Mouse (Mus musculus) limb, embryonic 14.5 days (tissue): ENCODE measurements around the gene Azi2. TPM values are rescaled to one million over a fixed set of nuclear protein-coding genes. Genes with fewer than 3 reads are reported as not detected.

ENCODE experiments used
- ATAC-seq: fragments of 200-750 bp; cut with Nextera tagmentation; 2 replicates; pipeline ENCODE4 v1.8.0; 2017; ENCODE audit warnings: low read depth, moderate number of reproducible peaks, moderate TSS enrichment; ENCODE audit not compliant: low FRiP score
- DNase-seq: peaks from one replicate; pipeline ENCODE4 v3.0.0-alpha.2; 2015; ENCODE audit warnings: low spot score
- H3K27ac ChIP-seq: fragments of 300-500 bp; sonication (generic); replicated peaks from 2 replicates; pipeline ENCODE4 v1.5.1; 2014; ENCODE audit warnings: low read depth, mild to moderate bottlenecking, low read length, moderate library complexity, mixed read lengths
- H3K27me3 ChIP-seq: fragments of 300-500 bp; sonication (generic); 2 replicates; pipeline ENCODE4 v1.6.1; 2014; ENCODE audit warnings: low read length, mixed read lengths; ENCODE audit not compliant: control insufficient read depth, insufficient read depth
- H3K36me3 ChIP-seq: fragments of 300-500 bp; sonication (generic); 2 replicates; pipeline ENCODE4 v1.6.1; 2014; ENCODE audit warnings: mild to moderate bottlenecking, low read length, moderate library complexity, mixed read lengths; ENCODE audit not compliant: control insufficient read depth, insufficient read depth
- H3K4me1 ChIP-seq: fragments of 300-500 bp; sonication (generic); 2 replicates; pipeline ENCODE4 v1.6.1; 2014; ENCODE audit warnings: antibody characterized with exemption, low read length, mixed read lengths; ENCODE audit not compliant: control insufficient read depth, insufficient read depth
- H3K4me2 ChIP-seq: fragments of 300-500 bp; sonication (generic); replicated peaks from 2 replicates; pipeline ENCODE4 v1.6.1; 2014; ENCODE audit warnings: low read depth, mild to moderate bottlenecking, low read length, moderate library complexity; ENCODE audit not compliant: severe bottlenecking
- H3K4me3 ChIP-seq: fragments of 300-500 bp; sonication (generic); replicated peaks from 2 replicates; pipeline ENCODE4 v1.5.1; 2014; ENCODE audit warnings: low read length
- H3K9ac ChIP-seq: fragments of 300-500 bp; sonication (generic); 2 replicates; pipeline ENCODE4 v1.6.1; 2014; ENCODE audit warnings: mild to moderate bottlenecking, low read depth, low read length, moderate library complexity; ENCODE audit not compliant: severe bottlenecking
- H3K9me3 ChIP-seq: fragments of 300-500 bp; sonication (generic); 2 replicates; pipeline ENCODE4 v1.6.1; 2016; ENCODE audit warnings: low read length; ENCODE audit not compliant: control insufficient read depth
- POLR2A ChIP-seq: fragments of 200-500 bp; IDR thresholded peaks from 2 replicates; pipeline ENCODE4 v1.8.0; 2012; ENCODE audit warnings: inconsistent platforms, mild to moderate bottlenecking, moderate library complexity, borderline replicate concordance; ENCODE audit not compliant: insufficient read depth, insufficient read length; ENCODE audit errors: extremely low read depth
- WGBS: fragments of 180-500 bp; shearing (Covaris S2); extraction: QIAGEN DNeasy Blood & Tissue Kit; methylation state at CpG from one replicate; pipeline ENCODE4 v1.1.7; 2014; 5-methylcytosine and 5-hydroxymethylcytosine counted together
- microRNA-seq: library from miRNA; unstranded; fragments of <30 nt; microRNA quantifications from one replicate; pipeline ENCODE4, GENCODE M21; 2016
- polyA plus RNA-seq, 2 experiments: library from polyadenylated mRNA; depleted of rRNA in 1 of 2; stranded (reverse) in 1 of 2; unstranded in 1 of 2; fragments of >200 nt; fragmentation: Nextera tagmentation in 1 of 2; extraction: Ambion mirVana in 1 of 2; gene quantifications; 2 replicates each; pipeline versions ENCODE4 v1.2.1 to v1.2.3; 2012 to 2014

The Azi2 gene
- polyA plus RNA-seq, 2 experiments: 45.9 to 74.2 TPM

- 57% methylated on average over 7 of the region's 7 CpGs for WGBS
- no peak overlapping the region for H3K4me2 ChIP-seq
- no peak for ATAC-seq
- H3K4me3 ChIP-seq: no peak overlapping the region
- no peaks in the 10 kb centered on the region for H3K9me3 ChIP-seq
- no peaks in the 10 kb centered on the region for H3K4me1 ChIP-seq
- no peaks in the 10 kb centered on the region for H3K36me3 ChIP-seq
- no peaks in the 10 kb centered on the region for H3K27me3 ChIP-seq
- no peak overlapping the region for H3K27ac ChIP-seq
- TF ChIP-seq POLR2A: no peak
- H3K9ac ChIP-seq: no peak overlapping the region
- no peak for DNase-seq
These were observed 69.5 kb downstream of the Azi2 start for GRCm38 (mm10) chr9:118109697-118110359.

- WGBS: 39% methylated on average over 2 of the region's 2 CpGs
- H3K4me3 ChIP-seq: no peak overlapping the region
- no peak overlapping the region for H3K4me2 ChIP-seq
- no peaks in the 10 kb centered on the region for H3K36me3 ChIP-seq
- H3K27ac ChIP-seq: no peak overlapping the region
- no peaks in the 10 kb centered on the region for H3K27me3 ChIP-seq
- ATAC-seq: no peak
- TF ChIP-seq POLR2A: no peak
- DNase-seq: no peak
- H3K9ac ChIP-seq: no peak overlapping the region
- no peaks in the 10 kb centered on the region for H3K9me3 ChIP-seq
- no peaks in the 10 kb centered on the region for H3K4me1 ChIP-seq
These were observed 70.0 kb downstream of the Azi2 start for GRCm38 (mm10) chr9:118110360-118110710.

Small RNA genes within 50 kb of the gene (microRNA-seq; reads per million reads assigned to microRNA genes)
- gene Gm22008: not detected

Other genes starting within 250 kb of the Azi2 start
- gene Cmc1, start 109.7 kb downstream of the Azi2 start, polyA plus RNA-seq (2012; rRNA removed): 5.9 and 10.5 TPM in 2 replicates
- gene Cmc1, start 109.7 kb downstream of the Azi2 start, polyA plus RNA-seq (2014; fragmentation: Nextera tagmentation; extraction: Ambion mirVana): 43.4 and 50.1 TPM in 2 replicates